ENCODE assay signal across 10 mouse cellular contexts in genomic region chr1:167093551-167093950, GRCm38 (mm10).
"Had no signal": no experiment of that assay in that cellular context is flagged by ENCODE, and none has a peak within 500 bp of the region (broad histone marks: within the 10 kb centered on the region; RNA-seq: fewer than 3 reads in every experiment).

No protein-coding gene starts in this region.

- DNase-seq: liver, postnatal 0 days; lung, adult 2 months; lung, postnatal 14 days; lung, postnatal 36 days; right cerebral cortex, postnatal 14 days; thymus, adult 2 months; thymus, postnatal 25 days; thymus, postnatal 4 days had no signal

- ATAC-seq: liver, postnatal 0 days; lung, postnatal 0 days; midbrain, embryonic 15.5 days had no signal
